In the genomic region with DNA sequence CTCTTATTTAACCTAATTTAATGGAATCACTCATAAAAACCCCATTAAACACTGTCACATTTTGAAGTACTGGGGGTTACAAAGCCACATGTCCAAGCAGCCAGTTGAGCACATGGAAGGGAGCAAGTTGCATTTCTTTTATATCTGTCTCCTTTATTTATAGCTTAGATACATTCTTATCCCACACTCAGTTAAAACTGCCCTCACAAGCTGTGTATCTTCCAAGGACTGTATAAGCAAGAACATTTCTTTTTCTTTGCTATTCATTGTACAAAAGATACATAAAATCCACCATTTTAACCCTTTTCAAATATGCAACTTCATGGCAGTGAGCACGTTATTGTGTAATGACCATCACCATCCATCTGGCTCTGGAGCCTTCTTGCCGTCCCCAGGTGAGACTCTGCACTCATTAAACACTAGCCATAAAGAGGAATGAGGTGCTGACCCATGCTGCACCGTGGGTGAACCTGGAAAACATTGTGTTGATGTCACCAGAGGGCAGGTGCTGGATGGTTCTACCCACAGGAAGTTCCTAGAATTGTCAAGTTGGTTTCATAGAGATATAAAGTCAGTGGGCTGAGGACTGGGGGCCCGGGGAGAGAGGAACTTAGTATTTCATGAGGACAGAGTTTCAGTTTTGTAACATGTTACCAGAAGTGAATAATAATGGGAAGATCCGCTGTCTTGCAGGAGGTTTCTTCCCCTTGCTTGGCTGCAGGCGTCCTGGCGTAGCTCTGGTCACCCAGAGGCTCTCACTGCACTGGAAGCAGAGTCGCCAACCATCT, we compare ENCODE assay signal across 29 mouse cellular contexts. TPM values are rescaled to one million over a fixed set of nuclear protein-coding genes. Genes with fewer than 3 reads are reported as not detected.
DNase-seq lines count a peak whose midpoint lies in the region; ATAC-seq and TF ChIP-seq lines count a peak whose summit lies in the region.
"Had no signal": no experiment of that assay in that cellular context is flagged by ENCODE, and none has a peak within 500 bp of the region (broad histone marks: within the 10 kb centered on the region; RNA-seq: fewer than 3 reads in every experiment).

No protein-coding gene starts in this region.

- H3K4me3 ChIP-seq in intestine, postnatal 0 days (ENCODE audit: low read depth, low read length) = no peak overlapping the region
- H3K4me3 ChIP-seq in intestine, embryonic 15.5 days (replicated peaks) = no peak overlapping the region
- no peak overlapping the region for H3K4me3 ChIP-seq in spleen, adult 2 months (ENCODE audit: extremely low read depth, insufficient read depth, insufficient read length)
- no peak overlapping the region for H3K4me3 ChIP-seq in macrophage (ENCODE audit: inconsistent target)
- H3K4me3 ChIP-seq: embryonic facial prominence, embryonic 15.5 days; heart, adult 2 months; heart, embryonic 15.5 days; hindbrain, embryonic 13.5 days; limb, embryonic 15.5 days; liver, embryonic 15.5 days; midbrain, embryonic 10.5 days had no signal

- DNase-seq in spleen, adult 2 months (ENCODE audit: low read depth in 1 of 2, low spot score in 2 of 2) = no peak
- no peak for DNase-seq in spleen, adult 18-20 months
- DNase-seq in telencephalon, adult 2 months (ENCODE audit: low read depth, low spot score) = peak; percentile 42
- no peak for DNase-seq in thymus, postnatal 10 days (ENCODE audit: low spot score in 2 of 2)
- DNase-seq in T-cell, adult 2 months (ENCODE audit: low spot score) = no peak
- DNase-seq: adrenal gland, postnatal 25 days; B cell, adult 2 months; cerebellum, adult 11 months; cerebellum, adult 9-11 months; gastrocnemius, postnatal 14 days; heart, adult 2 months; heart, postnatal 36 days; kidney, adult 8-10 months; kidney, postnatal 25 days; left cerebral cortex, postnatal 4 days had no signal

- peaks cover 4% of the 10 kb centered on the region for H3K4me1 ChIP-seq in intestine, postnatal 0 days (replicated peaks; ENCODE audit: control insufficient read depth, insufficient read depth, low read length)
- H3K4me1 ChIP-seq in intestine, embryonic 15.5 days (replicated peaks) = no peaks in the 10 kb centered on the region
- H3K4me1 ChIP-seq in spleen, adult 2 months (ENCODE audit: control insufficient read depth, insufficient read depth, insufficient read length) = no peaks in the 10 kb centered on the region
- H3K4me1 ChIP-seq: embryonic facial prominence, embryonic 15.5 days; heart, embryonic 15.5 days; liver, embryonic 15.5 days had no signal

- H3K9ac ChIP-seq in intestine, postnatal 0 days (ENCODE audit: low read depth, low read length) = no peak overlapping the region
- no peak overlapping the region for H3K9ac ChIP-seq in intestine, embryonic 15.5 days
- H3K9ac ChIP-seq: embryonic facial prominence, embryonic 15.5 days; heart, embryonic 15.5 days; hindbrain, embryonic 13.5 days; limb, embryonic 15.5 days; liver, embryonic 15.5 days had no signal

- TF ChIP-seq CTCF in intestine, postnatal 0 days (IDR thresholded peaks at IDR 0.05; ENCODE audit: low read depth) = no peak
- TF ChIP-seq CTCF in spleen, adult 2 months (IDR thresholded peaks at IDR 0.05; ENCODE audit: extremely low read depth, insufficient read depth, insufficient read length, insufficient replicate concordance) = no peak

- H3K27ac ChIP-seq in intestine, postnatal 0 days (ENCODE audit: low read depth, low read length) = no peak overlapping the region
- no peak overlapping the region for H3K27ac ChIP-seq in intestine, embryonic 15.5 days
- peak overlapping the region; percentile 29; the same call in 1 of the 2 replicates for H3K27ac ChIP-seq in spleen, adult 2 months (ENCODE audit: insufficient read depth, low read length)
- H3K27ac ChIP-seq in macrophage = peak overlapping the region; percentile 57
- H3K27ac ChIP-seq: embryonic facial prominence, embryonic 15.5 days; heart, adult 2 months; heart, embryonic 15.5 days; hindbrain, embryonic 13.5 days; limb, embryonic 15.5 days; liver, embryonic 15.5 days; midbrain, embryonic 10.5 days; stomach, postnatal 0 days had no signal

- H3K4me2 ChIP-seq in intestine, postnatal 0 days (replicated peaks; ENCODE audit: low read depth) = no peak overlapping the region
- no peak overlapping the region for H3K4me2 ChIP-seq in intestine, embryonic 15.5 days (replicated peaks)
- H3K4me2 ChIP-seq: embryonic facial prominence, embryonic 15.5 days; heart, embryonic 15.5 days; hindbrain, embryonic 13.5 days; limb, embryonic 15.5 days; liver, embryonic 15.5 days had no signal

- H3K9me3 ChIP-seq in intestine, postnatal 0 days (ENCODE audit: control insufficient read depth) = no peaks in the 10 kb centered on the region
- H3K9me3 ChIP-seq in intestine, embryonic 15.5 days = no peaks in the 10 kb centered on the region
- H3K9me3 ChIP-seq: embryonic facial prominence, embryonic 15.5 days; heart, embryonic 15.5 days; hindbrain, embryonic 13.5 days; limb, embryonic 15.5 days; liver, embryonic 15.5 days; midbrain, embryonic 10.5 days had no signal

- no peaks in the 10 kb centered on the region for H3K27me3 ChIP-seq in intestine, postnatal 0 days (replicated peaks; ENCODE audit: control insufficient read depth, insufficient read depth, low read length)
- H3K27me3 ChIP-seq in intestine, embryonic 15.5 days (replicated peaks) = no peaks in the 10 kb centered on the region
- H3K27me3 ChIP-seq in spleen, adult 2 months (ENCODE audit: control insufficient read depth, insufficient read depth, low read length) = no peaks in the 10 kb centered on the region
- H3K27me3 ChIP-seq: embryonic facial prominence, embryonic 15.5 days; heart, embryonic 15.5 days; hindbrain, embryonic 13.5 days; limb, embryonic 15.5 days; liver, embryonic 15.5 days had no signal

- no peak for TF ChIP-seq POLR2A in spleen, adult 2 months (IDR thresholded peaks at IDR 0.05; ENCODE audit: low read depth, low read length)

- H3K36me3 ChIP-seq in intestine, postnatal 0 days (ENCODE audit: control insufficient read depth, insufficient read depth) = no peaks in the 10 kb centered on the region
- no peaks in the 10 kb centered on the region for H3K36me3 ChIP-seq in intestine, embryonic 15.5 days
- no peaks in the 10 kb centered on the region for H3K36me3 ChIP-seq in spleen, adult 2 months (ENCODE audit: control insufficient read depth, insufficient read depth, low read length)
- H3K36me3 ChIP-seq in macrophage (ENCODE audit: inconsistent target) = no peaks in the 10 kb centered on the region
- H3K36me3 ChIP-seq: embryonic facial prominence, embryonic 15.5 days; heart, embryonic 15.5 days; hindbrain, embryonic 13.5 days; limb, embryonic 15.5 days; liver, embryonic 15.5 days; midbrain, embryonic 10.5 days had no signal

- ATAC-seq in intestine, postnatal 0 days = peak; percentile 54; the same call in 1 of the 2 replicates
- no peak for ATAC-seq in intestine, embryonic 15.5 days
- ATAC-seq: activated CD4-positive, CD25-positive, alpha-beta regulatory T cell, adult 4 months; forebrain, embryonic 14.5 days; lung, postnatal 0 days; midbrain, embryonic 16.5 days had no signal

- WGBS in intestine, postnatal 0 days = 73% methylated on average over 8 of the region's 8 CpGs
- 79% methylated on average over 8 of the region's 8 CpGs for WGBS in intestine, embryonic 15.5 days
- WGBS in spleen, adult 2 months = 45% methylated on average over 8 of the region's 8 CpGs
- WGBS in macrophage (ENCODE audit: missing documents) = 18% methylated on average over 8 of the region's 8 CpGs

- H3K79me2 ChIP-seq in macrophage (ENCODE audit: inconsistent target) = no peaks in the 10 kb centered on the region; the same call in 1 of the 2 replicates

RNA-seq across cellular contexts. Expression of a gene that starts 39.6 kb away (rescaled TPM):
- polyA plus RNA-seq in intestine, postnatal 0 days (2015; fragmentation: Nextera tagmentation; extraction: Ambion mirVana) = 17.8 and 20.5 TPM in 2 replicates
- polyA plus RNA-seq in intestine, embryonic 15.5 days (2015; fragmentation: Nextera tagmentation; extraction: Ambion mirVana) = 15.5 and 17.9 TPM in 2 replicates
- 4.3 and 5.1 TPM in 2 replicates for polyA plus RNA-seq in spleen, adult 2 months (2012; rRNA removed)
- 10 to 100 TPM in 22 of 26 experiments, 1 to 10 TPM in 4; 3.8 to 99.8 (median 24.1) TPM for total RNA-seq in macrophage (2018; cell fraction: chromatin; rRNA removed)
- total RNA-seq in macrophage (2018; cell fraction: cytosol; rRNA removed) = 10 to 100 TPM; 14.0 to 86.4 (median 26.8) TPM
- total RNA-seq in macrophage (2018; cell fraction: nucleus; rRNA removed) = 10 to 100 TPM in 24 of 26 experiments, 1 to 10 TPM in 2; 6.7 to 96.1 (median 20.6) TPM
- polyA plus RNA-seq in macrophage (2018) = 36.4 to 80.3 TPM (median 54.9 TPM) in 3 replicates
- polyA plus RNA-seq: forebrain, embryonic 14.5 days had no signal

Comparison
In these comparisons a context has a peak if more than half of its experiments do, and no peak if none do; other contexts are left out.
1. H3K27ac ChIP-seq: peak in spleen, adult 2 months (single experiment) and macrophage (single experiment); none in intestine, postnatal 0 days (single experiment) and intestine, embryonic 15.5 days (single experiment).